Mouse (Mus musculus): ENCODE data around the gene Hist1h3c.
"Not testable (repeated sequence)": the region's sequence is repeated elsewhere in the genome, so short reads cannot be mapped to it uniquely, and the experiment has no call there.

The Hist1h3c gene

GRCm38 (mm10) chr13:23740256-23740840 is 5.1 kb downstream of the Hist1h3c start:
- no peak for DNase-seq (ENCODE audit: low read depth in 1 of 2, low spot score in 2 of 2)

GRCm38 (mm10) chr13:23739922-23740252 is 5.5 kb downstream of the Hist1h3c start:
- no peak for DNase-seq (ENCODE audit: low read depth in 1 of 2, low spot score in 2 of 2)

- peak; percentile 79 to 84 for DNase-seq (ENCODE audit: low read depth in 1 of 2, low spot score in 2 of 2)
Observed at GRCm38 (mm10) chr13:23739069-23739921, 6.1 kb downstream of the Hist1h3c start.

DNA sequence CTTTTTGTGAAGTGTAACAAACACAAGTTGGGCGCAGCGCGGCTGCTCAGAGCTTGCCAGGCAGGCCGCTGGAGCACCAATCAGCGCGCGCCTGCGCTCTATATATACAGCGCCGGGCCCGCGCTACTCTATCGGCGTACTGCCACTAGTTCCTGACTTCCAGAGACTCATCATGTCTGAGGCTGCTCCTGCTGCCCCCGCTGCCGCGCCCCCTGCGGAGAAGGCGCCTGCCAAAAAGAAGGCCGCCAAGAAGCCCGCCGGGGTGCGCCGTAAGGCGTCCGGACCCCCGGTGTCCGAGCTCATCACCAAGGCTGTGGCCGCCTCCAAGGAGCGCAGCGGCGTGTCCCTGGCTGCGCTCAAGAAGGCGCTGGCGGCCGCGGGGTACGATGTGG is 6.7 kb downstream of the Hist1h3c start, which contains the start of gene Hist1h1c:
TSS of gene Hist1h1c (plus strand) at position 132 of the 392 bp plus-strand sequence.
- DNase-seq (ENCODE audit: low read depth in 1 of 2, low spot score in 2 of 2) = peak; percentile 86 to 92

DNA sequence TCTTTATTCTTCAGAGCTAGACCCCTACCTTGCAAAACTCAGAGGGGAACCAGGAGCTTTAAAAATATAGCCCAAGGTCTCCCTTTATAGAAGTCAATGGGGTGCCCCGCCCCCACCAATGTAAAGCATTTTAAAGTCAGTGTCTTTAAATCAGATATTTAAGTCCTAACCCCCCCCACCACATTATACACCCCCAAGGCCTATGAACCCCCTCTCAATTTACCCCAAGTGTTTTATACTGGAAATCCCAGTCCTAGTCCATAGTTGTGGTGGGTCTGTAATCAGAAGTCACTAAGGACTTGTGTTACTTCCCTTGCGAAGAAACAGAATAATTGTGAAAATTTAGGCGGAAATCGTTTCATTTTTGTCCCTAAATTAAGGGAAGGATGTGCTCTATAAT is 7.4 kb downstream of the Hist1h3c start:
- no peak for DNase-seq (ENCODE audit: low read depth in 1 of 2, low spot score in 2 of 2)

GRCm38 (mm10) chr13:23737091-23737490 is 8.3 kb downstream of the Hist1h3c start:
- DNase-seq (ENCODE audit: low read depth in 1 of 2, low spot score in 2 of 2) = no peak

DNA sequence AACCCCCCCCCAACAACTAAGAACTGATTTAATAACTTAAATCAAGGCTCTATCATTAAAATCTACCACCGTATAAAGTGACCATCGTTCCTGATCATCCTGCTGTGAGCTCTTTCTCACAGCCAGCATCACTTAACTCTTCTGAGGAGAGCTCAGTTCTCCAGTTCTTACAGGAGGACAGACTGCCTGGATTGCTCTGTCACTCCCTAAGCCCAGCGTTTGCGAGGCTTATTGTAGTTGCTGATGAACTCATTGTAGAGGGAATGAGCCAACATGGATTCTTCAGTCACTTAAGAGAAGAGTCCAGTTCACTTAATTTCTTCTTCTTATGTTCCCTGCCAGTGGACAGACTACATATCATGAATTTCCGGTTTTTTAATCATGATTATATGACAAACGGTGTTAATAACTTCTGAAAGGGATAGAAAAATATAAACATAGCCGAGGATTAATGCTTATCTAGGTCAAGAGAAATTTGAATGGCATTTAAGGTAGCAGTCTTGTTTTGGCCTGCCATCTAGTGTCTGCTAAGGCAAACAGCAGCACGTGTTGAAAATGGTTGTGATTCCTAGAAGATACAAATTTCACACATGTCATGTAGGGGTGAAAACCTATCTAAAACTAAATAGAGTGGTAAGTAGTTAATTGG is 13.1 kb downstream of the Hist1h3c start:
- DNase-seq (ENCODE audit: low read depth in 1 of 2, low spot score in 2 of 2) = no peak

DNA sequence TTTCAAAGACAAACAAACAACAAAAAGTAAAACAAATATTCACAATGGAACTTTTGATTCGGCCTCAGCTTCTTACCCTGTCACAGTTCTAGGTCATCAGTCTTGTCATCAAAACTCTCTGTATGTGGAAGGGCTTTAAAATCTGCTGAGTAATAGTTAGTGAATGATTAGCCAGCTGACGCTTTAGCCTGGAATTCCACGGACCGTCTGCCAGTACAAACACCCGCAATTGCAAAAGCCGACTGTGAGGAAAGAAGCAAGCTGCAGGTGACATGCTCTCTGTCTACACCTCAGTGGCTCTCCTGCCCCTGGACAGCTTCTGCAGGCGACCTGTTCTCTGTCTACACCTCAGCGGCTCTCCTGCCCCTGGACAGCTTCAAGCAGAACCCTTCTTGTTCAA is 14.9 kb downstream of the Hist1h3c start:
- no peak for DNase-seq (ENCODE audit: low read depth in 1 of 2, low spot score in 2 of 2)

- DNase-seq (ENCODE audit: low read depth in 1 of 2, low spot score in 2 of 2) = no peak
Observed at GRCm38 (mm10) chr13:23729706-23730105, 15.7 kb downstream of the Hist1h3c start.

GRCm38 (mm10) chr13:23729192-23729525 is 16.2 kb downstream of the Hist1h3c start:
- DNase-seq (ENCODE audit: low read depth in 1 of 2, low spot score in 2 of 2) = no peak

- no peak for DNase-seq (ENCODE audit: low read depth in 1 of 2, low spot score in 2 of 2)
Observed at GRCm38 (mm10) chr13:23728472-23729191, 16.8 kb downstream of the Hist1h3c start.

DNA sequence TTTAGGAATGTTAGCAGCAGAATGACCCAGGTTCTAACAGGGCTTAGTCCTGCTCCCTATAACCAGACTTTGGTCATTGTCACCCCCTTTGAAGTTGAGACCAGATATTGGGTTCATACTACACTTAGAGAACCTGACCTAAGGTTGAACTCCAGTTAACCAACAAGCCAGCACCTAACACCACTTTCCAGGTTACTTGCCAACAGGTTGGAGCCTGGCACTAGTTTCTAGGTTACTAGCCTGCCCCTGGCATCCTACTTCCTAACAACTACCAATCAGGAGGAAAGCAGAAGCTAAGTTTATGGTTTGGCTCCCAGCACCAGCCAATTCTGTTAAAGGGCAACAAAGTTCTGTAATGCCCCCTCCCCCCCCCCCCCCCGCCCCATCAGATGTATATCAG is 20.2 kb downstream of the Hist1h3c start:
- DNase-seq (ENCODE audit: low read depth in 1 of 2, low spot score in 2 of 2) = no peak

GRCm38 (mm10) chr13:23724239-23724638 is 21.2 kb downstream of the Hist1h3c start:
- DNase-seq (ENCODE audit: low read depth in 1 of 2, low spot score in 2 of 2) = no peak

GRCm38 (mm10) chr13:23717593-23718245 is 27.7 kb downstream of the Hist1h3c start:
- not testable (repeated sequence) for DNase-seq (ENCODE audit: low read depth in 1 of 2, low spot score in 2 of 2)

DNA sequence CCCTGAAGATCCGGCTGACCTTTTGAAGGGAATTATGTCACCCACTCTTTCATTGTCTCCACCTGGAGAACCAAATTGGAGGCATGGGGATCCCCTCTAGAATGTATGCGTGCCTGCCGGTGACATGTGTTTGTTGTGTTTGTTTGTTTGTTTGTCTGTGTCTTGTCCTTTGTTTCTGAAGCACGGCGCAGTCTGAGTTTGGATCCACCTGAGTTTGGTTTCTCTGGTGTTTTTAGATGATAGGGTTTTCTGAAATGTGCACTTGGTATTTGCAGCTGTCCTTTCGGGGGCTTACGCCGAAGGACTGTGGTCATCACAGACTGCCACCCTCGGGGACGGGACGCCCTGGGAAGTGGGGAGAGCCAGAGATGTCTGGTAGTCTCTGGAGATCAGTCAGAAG is 28.2 kb downstream of the Hist1h3c start:
- no peak for DNase-seq (ENCODE audit: low read depth in 1 of 2, low spot score in 2 of 2)

DNA sequence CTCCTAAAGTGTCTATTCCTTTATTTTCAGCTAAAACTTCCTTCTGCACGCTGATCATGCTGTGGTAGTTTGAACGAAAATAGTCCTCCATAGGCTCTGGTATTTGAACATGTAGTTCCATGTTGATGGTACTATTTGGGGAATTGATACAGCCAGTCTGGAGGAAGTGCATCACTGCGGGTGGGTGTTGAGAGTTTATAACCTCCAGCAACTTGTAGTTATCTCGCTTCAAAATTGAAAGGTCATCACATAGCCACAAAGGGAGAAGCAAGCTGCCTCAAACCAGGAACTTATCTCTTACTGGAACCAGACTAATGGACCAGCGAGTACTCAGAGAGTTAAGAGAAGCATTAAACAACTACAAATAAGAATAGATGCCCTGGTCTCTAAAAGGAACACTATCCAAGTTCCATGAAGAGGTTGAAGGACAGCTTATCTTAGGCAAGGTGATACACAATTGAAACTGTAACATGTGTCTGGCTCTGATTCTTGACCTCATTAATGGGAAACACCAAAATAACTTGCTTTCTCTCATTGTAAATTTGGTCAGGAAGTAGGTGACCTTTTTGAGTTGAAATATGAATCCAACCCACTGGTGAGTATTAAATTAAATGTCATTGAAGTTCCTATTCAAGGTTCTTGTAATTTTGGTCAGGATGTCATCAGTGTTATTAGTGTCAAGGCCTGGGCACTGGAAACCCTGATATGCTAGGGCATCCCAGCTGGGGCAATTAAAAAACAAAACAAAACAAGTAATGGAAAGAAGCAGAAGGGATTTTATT is 28.9 kb downstream of the Hist1h3c start:
- no peak for DNase-seq (ENCODE audit: low read depth in 1 of 2, low spot score in 2 of 2)

GRCm38 (mm10) chr13:23710374-23711089 is 34.9 kb downstream of the Hist1h3c start, which contains the start of gene Hfe:
Gene Hfe, minus strand, starts transcription at chr13:23710854.
- peak in 1 of 2 experiments; percentile 38 for DNase-seq (ENCODE audit: low read depth in 1 of 2, low spot score in 2 of 2)

GRCm38 (mm10) chr13:23709714-23710373 is 35.6 kb downstream of the Hist1h3c start:
- no peak for DNase-seq (ENCODE audit: low read depth in 1 of 2, low spot score in 2 of 2)

DNA sequence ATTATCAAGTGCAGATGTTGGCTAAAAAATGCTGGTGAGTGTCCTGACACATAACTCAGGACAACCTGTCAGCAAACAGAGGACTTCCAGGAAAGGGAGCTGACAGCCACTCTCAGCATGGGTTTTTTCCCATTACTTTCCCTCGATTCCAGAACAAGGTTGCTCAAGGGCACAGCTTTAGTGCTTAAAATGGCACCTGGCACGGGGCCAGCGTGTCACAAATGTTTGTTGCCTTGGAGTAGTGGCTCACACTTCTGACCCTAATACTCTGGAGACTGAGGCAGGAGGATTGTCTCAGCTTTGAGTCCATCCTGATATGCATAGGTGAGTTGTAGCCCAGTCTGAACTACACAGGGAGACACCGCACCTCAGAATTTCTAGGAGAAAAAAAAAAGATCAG is 36.7 kb downstream of the Hist1h3c start:
- no peak for DNase-seq (ENCODE audit: low read depth in 1 of 2, low spot score in 2 of 2)
